In the genomic region with DNA sequence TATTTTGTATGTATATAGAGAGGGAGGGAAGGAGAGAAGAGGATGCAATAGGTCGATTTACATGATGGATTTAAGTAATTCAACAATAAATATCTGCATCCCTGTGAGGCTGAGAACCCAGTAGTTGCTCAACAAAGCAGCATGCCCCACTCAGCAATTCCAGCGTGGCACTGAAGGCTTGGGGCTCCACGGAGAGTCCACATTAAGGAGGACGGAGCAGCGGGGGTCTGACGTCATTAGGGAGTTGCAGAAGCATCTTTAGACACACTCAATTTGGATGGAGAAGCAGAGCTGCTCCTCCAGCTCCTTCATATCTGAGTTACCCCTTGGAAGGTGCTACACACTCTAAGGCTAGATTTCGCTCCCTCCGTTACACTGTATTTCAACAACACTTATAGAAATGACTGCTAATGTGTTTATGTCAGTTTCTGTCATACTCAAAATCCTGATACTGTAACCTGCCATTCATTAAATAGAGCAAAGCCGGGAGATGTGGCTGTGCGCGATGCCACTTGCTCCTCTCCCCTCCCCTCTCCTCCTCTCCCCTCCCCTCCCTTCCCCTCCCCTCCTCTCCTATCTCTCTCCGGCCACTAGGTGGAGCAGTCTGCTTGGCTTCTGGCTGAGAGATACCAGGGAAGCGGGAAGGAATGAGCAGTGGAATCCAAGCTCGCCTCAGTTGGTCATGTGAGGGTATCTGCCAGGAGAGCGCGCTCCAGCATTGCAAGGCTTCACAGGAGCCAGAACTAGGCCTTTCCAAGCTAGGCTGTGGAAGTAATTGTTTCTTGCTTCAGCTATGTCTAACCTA, we compare ENCODE assay signal across 8 mouse cellular contexts. TPM values are rescaled to one million over a fixed set of nuclear protein-coding genes. Genes with fewer than 3 reads are reported as not detected.
A peak's percentile ranks its signal among the peaks of the same experiment; 100 is the strongest.
DNase-seq lines count a peak whose midpoint lies in the region; ATAC-seq and TF ChIP-seq lines count a peak whose summit lies in the region.

No protein-coding gene starts in this region.

- peak; percentile 95 for DNase-seq in ZHBTc4 (ENCODE audit: low read depth, low spot score)
- peak; percentile 68 to 78 for DNase-seq in cerebellum, postnatal 25 days
- peak; percentile 68 for DNase-seq in gastrocnemius, adult 2 months
- peak; percentile 7 to 71 for DNase-seq in left cerebral cortex, adult 9 months (ENCODE audit: low spot score in 2 of 2)
- DNase-seq in mesoderm, embryonic 11.5 days (ENCODE audit: low read depth, low spot score) = peak; percentile 90
- peak; percentile 71 for DNase-seq in right cerebral cortex, postnatal 4 days

- intact Hi-C loops in gastrocnemius, adult 2 months (cut with DNase I) = loop anchor here (1.0 to 5.0 kb wide), 2 partner anchors 132 to 153 kb away; no protein-coding TSS in a partner anchor

- H3K4me1 ChIP-seq in intestine, embryonic 15.5 days (replicated peaks) = no peaks in the 10 kb centered on the region

- H3K9me3 ChIP-seq in intestine, embryonic 15.5 days = no peaks in the 10 kb centered on the region

- H3K27me3 ChIP-seq in intestine, embryonic 15.5 days (replicated peaks) = no peaks in the 10 kb centered on the region

- no peak overlapping the region for H3K27ac ChIP-seq in gastrocnemius, adult 2 months
- H3K27ac ChIP-seq in intestine, embryonic 15.5 days = no peak overlapping the region

- no peaks in the 10 kb centered on the region for H3K36me3 ChIP-seq in intestine, embryonic 15.5 days

- ATAC-seq in intestine, embryonic 15.5 days = peak; percentile 82
- no peak for ATAC-seq in inflammation-experienced regulatory T-cells, adult 6 months

- TF ChIP-seq CTCF in gastrocnemius, adult 2 months (IDR thresholded peaks at IDR 0.05) = peak; percentile 58

- no peak overlapping the region for H3K4me2 ChIP-seq in intestine, embryonic 15.5 days (replicated peaks)

- H3K4me3 ChIP-seq in gastrocnemius, adult 2 months = no peak overlapping the region
- no peak overlapping the region for H3K4me3 ChIP-seq in intestine, embryonic 15.5 days (replicated peaks)

- H3K9ac ChIP-seq in intestine, embryonic 15.5 days = no peak overlapping the region

- 42% methylated on average over 16 of the region's 16 CpGs for WGBS in intestine, embryonic 15.5 days

RNA-seq across cellular contexts. Expression of gene Taar6, which starts 6.3 kb away (rescaled TPM):
- not detected for total RNA-seq in gastrocnemius, adult 2 months (2021)
- polyA plus RNA-seq in intestine, embryonic 15.5 days (2015; fragmentation: Nextera tagmentation; extraction: Ambion mirVana) = not detected in 2 replicates
- polyA plus RNA-seq in inflammation-experienced regulatory T-cells, adult 6 months (2017; shearing (Covaris generic)) = not detected

RNA-seq across cellular contexts. Expression of gene Taar5, which starts 8.6 kb away (rescaled TPM):
- total RNA-seq in gastrocnemius, adult 2 months (2021) = not detected
- polyA plus RNA-seq in intestine, embryonic 15.5 days (2015; fragmentation: Nextera tagmentation; extraction: Ambion mirVana) = not detected in 2 replicates
- polyA plus RNA-seq in inflammation-experienced regulatory T-cells, adult 6 months (2017; shearing (Covaris generic)) = not detected

RNA-seq across cellular contexts. Expression of gene Taar7a, which starts 14.2 kb away (rescaled TPM):
- total RNA-seq in gastrocnemius, adult 2 months (2021) = not detected
- not detected in 2 replicates for polyA plus RNA-seq in intestine, embryonic 15.5 days (2015; fragmentation: Nextera tagmentation; extraction: Ambion mirVana)
- not detected for polyA plus RNA-seq in inflammation-experienced regulatory T-cells, adult 6 months (2017; shearing (Covaris generic))

RNA-seq across cellular contexts. Expression of gene Taar4, which starts 18.8 kb away (rescaled TPM):
- not detected for total RNA-seq in gastrocnemius, adult 2 months (2021)
- not detected in 2 replicates for polyA plus RNA-seq in intestine, embryonic 15.5 days (2015; fragmentation: Nextera tagmentation; extraction: Ambion mirVana)
- polyA plus RNA-seq in inflammation-experienced regulatory T-cells, adult 6 months (2017; shearing (Covaris generic)) = not detected

RNA-seq across cellular contexts. Expression of gene Taar7b, which starts 20.6 kb away (rescaled TPM):
- not detected for total RNA-seq in gastrocnemius, adult 2 months (2021)
- not detected in 2 replicates for polyA plus RNA-seq in intestine, embryonic 15.5 days (2015; fragmentation: Nextera tagmentation; extraction: Ambion mirVana)
- polyA plus RNA-seq in inflammation-experienced regulatory T-cells, adult 6 months (2017; shearing (Covaris generic)) = not detected

Comparison
In these comparisons a context has a peak if more than half of its experiments do, and no peak if none do; other contexts are left out.
1. DNase-seq: peak in every context shown above with its lines; median percentile 95 in ZHBTc4; 90 in mesoderm, embryonic 11.5 days; 73 in cerebellum, postnatal 25 days; 71 in right cerebral cortex, postnatal 4 days; 68 in gastrocnemius, adult 2 months; 39 in left cerebral cortex, adult 9 months.